Mouse (Mus musculus): ENCODE measurements around the gene Sostdc1. TPM values are rescaled to one million over a fixed set of nuclear protein-coding genes. Genes with fewer than 3 reads are reported as not detected.

The Sostdc1 gene
- 0.63 and 1.3 TPM in 2 replicates for polyA plus RNA-seq (2014; fragmentation: Nextera tagmentation; extraction: Ambion mirVana)

DNA sequence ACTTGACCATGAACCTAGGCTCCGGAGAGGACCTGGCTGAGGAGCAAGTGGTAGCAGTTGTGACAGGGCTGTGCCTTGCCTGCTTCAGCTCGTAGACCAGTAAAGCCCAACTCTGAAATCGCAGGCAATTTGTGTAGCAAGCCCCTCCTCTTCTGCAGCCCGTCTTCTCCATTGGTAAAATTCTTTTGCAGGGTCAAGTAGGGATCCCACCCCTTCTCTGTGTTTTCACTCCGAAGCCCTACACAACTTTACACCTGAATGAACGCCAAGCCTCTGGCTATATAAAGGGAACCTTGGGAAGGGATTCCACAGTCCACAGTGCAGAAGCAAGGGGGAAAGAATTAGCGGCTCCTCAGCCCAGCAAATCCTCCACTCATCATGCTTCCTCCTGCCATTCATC is at the start of gene Sostdc1:
Sostdc1 (plus strand) TSS at position 224 of the 400 bp plus-strand sequence.
- no peak for ATAC-seq (replicated peaks; ENCODE audit: low FRiP score)

DNA sequence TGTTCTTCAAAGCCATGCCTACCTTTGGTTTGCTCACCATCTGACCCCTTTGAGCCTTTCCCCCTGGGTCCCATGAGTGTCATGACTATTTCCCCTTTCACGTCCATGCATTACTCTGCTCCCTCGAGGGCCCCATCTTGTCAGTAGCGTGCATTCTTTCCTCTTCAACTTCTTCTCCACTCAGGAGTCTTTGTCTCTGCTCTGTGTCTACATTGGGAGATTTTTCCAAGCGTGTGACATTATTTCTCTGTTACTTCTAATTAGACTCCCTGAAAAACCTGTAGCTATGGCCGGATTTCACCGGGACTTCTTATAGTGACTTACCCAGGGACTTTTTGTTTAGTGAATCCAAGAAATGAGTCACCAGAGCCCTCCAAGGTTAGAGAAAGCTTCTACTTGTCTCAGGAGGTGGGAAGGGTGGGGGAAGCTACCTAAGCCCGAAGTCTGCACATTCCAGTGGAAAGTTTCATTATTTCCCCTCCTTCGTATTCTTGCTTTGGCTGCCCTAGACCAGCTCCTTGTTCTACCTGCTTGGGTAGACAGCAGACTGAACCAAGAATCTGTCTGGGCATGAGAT is 46.2 kb upstream of the Sostdc1 start:
- Histone ChIP-seq H3K4me3 (ENCODE audit: low read depth, low read length) (no peak overlapping the region), H3K27me3 (replicated peaks; ENCODE audit: control insufficient read depth, insufficient read depth, low read length) (no peaks in the 10 kb centered on the region), H3K4me1 (replicated peaks; ENCODE audit: control insufficient read depth, insufficient read depth, low read length) (no peaks in the 10 kb centered on the region), H3K4me2 (no peak overlapping the region), H3K36me3 (ENCODE audit: control insufficient read depth, insufficient read depth, low read length) (no peaks in the 10 kb centered on the region), H3K27ac (ENCODE audit: low read depth, low read length) (no peak overlapping the region), H3K9me3 (ENCODE audit: control insufficient read depth, low read length) (no peaks in the 10 kb centered on the region), H3K9ac (ENCODE audit: low read depth, low read length) (no peak overlapping the region)
- 79% methylated on average over 8 of the region's 8 CpGs for WGBS
- no peak for DNase-seq (ENCODE audit: low spot score)
- no peak for ATAC-seq (replicated peaks; ENCODE audit: low FRiP score)

More for the DNA sequence above, at the start of gene Sostdc1:
- Histone ChIP-seq H3K9ac (ENCODE audit: low read depth, low read length) (no peak within 1 kb of the TSS), H3K9me3 (ENCODE audit: control insufficient read depth, low read length) (no peaks in the 10 kb centered on the region), H3K27me3 (replicated peaks; ENCODE audit: control insufficient read depth, insufficient read depth, low read length) (no peaks in the 10 kb centered on the region), H3K4me3 (ENCODE audit: low read depth, low read length) (no peak within 1 kb of the TSS), H3K4me1 (replicated peaks; ENCODE audit: control insufficient read depth, insufficient read depth, low read length) (no peaks in the 10 kb centered on the region; the same call in 1 of the 2 replicates), H3K27ac (ENCODE audit: low read depth, low read length) (no peak within 1 kb of the TSS), H3K4me2 (peak within 1 kb of the TSS; percentile 6; the same call in 1 of the 2 replicates), H3K36me3 (ENCODE audit: control insufficient read depth, insufficient read depth, low read length) (no peaks in the 10 kb centered on the region)
- 30% methylated on average over 7 of the region's 7 CpGs for WGBS
- DNase-seq (ENCODE audit: low spot score): no peak

DNA sequence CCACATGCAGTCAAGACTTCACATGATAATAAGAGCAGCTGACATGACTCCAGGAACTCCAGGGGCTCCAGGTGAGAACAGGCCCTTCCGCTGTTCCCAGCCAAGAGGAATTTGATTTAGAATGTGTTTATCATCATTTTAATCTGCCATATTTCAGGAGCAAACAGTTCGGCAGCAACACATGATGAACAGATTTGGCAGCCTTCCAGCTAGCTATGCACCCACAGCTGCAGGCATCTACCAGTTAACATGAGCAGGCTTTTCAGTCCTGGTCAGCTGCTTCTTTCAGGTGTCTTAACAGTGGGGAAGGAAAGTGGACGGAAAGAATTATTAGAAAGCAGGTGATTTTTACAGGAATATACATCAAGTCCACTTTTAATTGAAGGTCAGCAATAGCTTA is 39.1 kb upstream of the Sostdc1 start:
- Histone ChIP-seq H3K4me1 (replicated peaks; ENCODE audit: control insufficient read depth, insufficient read depth, low read length) (no peaks in the 10 kb centered on the region), H3K27ac (ENCODE audit: low read depth, low read length) (no peak overlapping the region), H3K27me3 (replicated peaks; ENCODE audit: control insufficient read depth, insufficient read depth, low read length) (no peaks in the 10 kb centered on the region), H3K36me3 (ENCODE audit: control insufficient read depth, insufficient read depth, low read length) (no peaks in the 10 kb centered on the region), H3K4me3 (ENCODE audit: low read depth, low read length) (no peak overlapping the region), H3K9ac (ENCODE audit: low read depth, low read length) (no peak overlapping the region), H3K9me3 (ENCODE audit: control insufficient read depth, low read length) (no peaks in the 10 kb centered on the region), H3K4me2 (no peak overlapping the region)
- WGBS: 80% methylated on average over 3 of the region's 3 CpGs
- no peak for ATAC-seq (replicated peaks; ENCODE audit: low FRiP score)
- DNase-seq (ENCODE audit: low spot score): no peak

DNA sequence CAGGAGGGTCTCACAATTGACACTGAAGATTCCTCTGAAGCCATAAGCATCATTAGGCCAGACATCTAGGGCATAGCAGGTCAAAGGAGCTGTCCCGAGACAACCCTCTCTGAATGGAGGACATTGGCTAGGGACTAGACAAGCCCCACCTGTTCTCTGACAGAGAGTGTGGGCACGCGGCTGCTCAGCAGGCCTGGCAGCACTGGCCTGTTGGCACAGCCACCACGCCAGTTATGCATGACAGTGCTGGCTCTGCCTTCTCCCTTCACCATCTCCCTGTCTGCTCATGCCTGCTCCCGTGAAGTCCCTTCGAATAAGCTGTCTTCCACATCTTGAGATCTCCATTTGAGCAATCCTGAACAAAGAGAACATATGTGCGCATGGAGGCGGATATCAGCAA is 24.3 kb upstream of the Sostdc1 start:
- Histone ChIP-seq H3K9me3 (ENCODE audit: control insufficient read depth, low read length) (no peaks in the 10 kb centered on the region), H3K36me3 (ENCODE audit: control insufficient read depth, insufficient read depth, low read length) (no peaks in the 10 kb centered on the region), H3K4me2 (no peak overlapping the region), H3K27ac (ENCODE audit: low read depth, low read length) (no peak overlapping the region), H3K27me3 (replicated peaks; ENCODE audit: control insufficient read depth, insufficient read depth, low read length) (no peaks in the 10 kb centered on the region), H3K4me1 (replicated peaks; ENCODE audit: control insufficient read depth, insufficient read depth, low read length) (no peaks in the 10 kb centered on the region), H3K9ac (ENCODE audit: low read depth, low read length) (no peak overlapping the region), H3K4me3 (ENCODE audit: low read depth, low read length) (no peak overlapping the region)
- no peak for ATAC-seq (replicated peaks; ENCODE audit: low FRiP score)
- WGBS: 88% methylated on average over 8 of the region's 8 CpGs
- DNase-seq (ENCODE audit: low spot score): no peak

DNA sequence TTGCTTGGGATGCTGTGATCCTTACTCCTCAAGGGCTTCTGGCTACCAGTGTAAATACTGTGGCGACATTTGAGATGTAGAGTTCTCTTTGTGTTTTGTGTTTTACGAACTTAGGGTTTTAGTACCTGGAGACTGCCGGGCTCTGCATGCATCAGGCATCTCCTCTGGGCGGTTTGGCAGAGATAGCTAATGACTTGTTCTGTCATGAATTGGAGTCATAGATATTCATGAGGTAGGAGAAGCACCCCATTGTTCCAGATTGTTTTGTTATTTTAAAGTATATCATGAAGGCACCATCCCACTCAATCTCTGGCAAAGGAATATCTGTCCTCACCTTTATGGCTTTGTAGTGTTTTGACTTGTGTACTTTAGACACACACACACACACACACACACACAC is 23.5 kb upstream of the Sostdc1 start:
- no peaks in the 10 kb centered on the region for H3K9me3 ChIP-seq (ENCODE audit: control insufficient read depth, low read length)
- H3K27ac ChIP-seq (ENCODE audit: low read depth, low read length): no peak overlapping the region
- 79% methylated on average over 4 of the region's 4 CpGs for whole genome bisulfite sequencing
- H3K9ac ChIP-seq (ENCODE audit: low read depth, low read length): no peak overlapping the region
- no peak for DNase-seq (ENCODE audit: low spot score)
- no peak overlapping the region for H3K4me2 ChIP-seq
- H3K4me1 ChIP-seq (replicated peaks; ENCODE audit: control insufficient read depth, insufficient read depth, low read length): no peaks in the 10 kb centered on the region
- ATAC-seq (replicated peaks; ENCODE audit: low FRiP score): no peak
- no peak overlapping the region for H3K4me3 ChIP-seq (ENCODE audit: low read depth, low read length)
- H3K36me3 ChIP-seq (ENCODE audit: control insufficient read depth, insufficient read depth, low read length): no peaks in the 10 kb centered on the region
- H3K27me3 ChIP-seq (replicated peaks; ENCODE audit: control insufficient read depth, insufficient read depth, low read length): no peaks in the 10 kb centered on the region

DNA sequence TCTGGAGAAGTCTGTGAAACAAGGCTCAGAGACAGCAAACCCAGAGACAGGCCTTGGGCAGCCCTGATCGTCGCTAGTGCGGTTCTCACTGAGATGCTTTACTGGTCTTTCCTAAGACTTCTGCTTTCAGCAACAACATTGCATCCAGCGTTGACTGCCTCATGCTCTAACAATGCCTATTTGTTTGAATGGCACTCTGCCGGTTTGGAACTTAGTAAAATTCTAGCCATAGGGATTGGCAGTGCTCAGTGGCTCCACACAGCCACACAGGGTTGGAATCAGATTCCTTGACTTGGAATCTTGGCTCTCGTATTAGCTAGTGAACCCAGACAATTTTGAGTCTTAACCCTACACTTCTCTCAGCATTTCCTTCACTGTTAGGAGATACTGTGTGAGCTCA is 22.6 kb upstream of the Sostdc1 start:
- Histone ChIP-seq H3K36me3 (ENCODE audit: control insufficient read depth, insufficient read depth, low read length) (no peaks in the 10 kb centered on the region), H3K27me3 (replicated peaks; ENCODE audit: control insufficient read depth, insufficient read depth, low read length) (no peaks in the 10 kb centered on the region), H3K4me3 (ENCODE audit: low read depth, low read length) (no peak overlapping the region), H3K4me1 (replicated peaks; ENCODE audit: control insufficient read depth, insufficient read depth, low read length) (no peaks in the 10 kb centered on the region), H3K9ac (ENCODE audit: low read depth, low read length) (no peak overlapping the region), H3K4me2 (no peak overlapping the region), H3K27ac (ENCODE audit: low read depth, low read length) (no peak overlapping the region), H3K9me3 (ENCODE audit: control insufficient read depth, low read length) (no peaks in the 10 kb centered on the region)
- 86% methylated on average over 6 of the region's 6 CpGs for WGBS
- DNase-seq (ENCODE audit: low spot score) (no peak), ATAC-seq (replicated peaks; ENCODE audit: low FRiP score) (no peak)

DNA sequence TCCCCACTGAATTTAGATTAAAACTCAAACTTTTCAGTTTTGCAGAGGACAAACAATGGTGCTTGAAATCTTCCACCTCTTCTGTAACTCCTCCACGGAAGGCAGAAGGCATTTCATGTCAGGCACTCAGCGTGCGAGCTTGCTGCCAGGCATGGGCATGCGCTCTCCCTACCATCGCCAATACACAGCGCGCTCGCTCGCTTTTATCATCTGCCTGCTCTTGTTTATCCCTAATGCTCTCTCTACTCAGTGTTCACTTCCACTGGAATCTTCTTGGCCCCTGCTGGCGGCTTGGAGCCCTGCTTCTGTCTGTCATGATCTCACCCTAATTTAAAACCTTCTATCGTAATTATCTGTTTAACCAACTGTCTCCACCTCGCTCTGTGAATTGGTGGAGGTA is 11.6 kb upstream of the Sostdc1 start:
- DNase-seq (ENCODE audit: low spot score): no peak
- H3K27ac ChIP-seq (ENCODE audit: low read depth, low read length): no peak overlapping the region
- H3K9ac ChIP-seq (ENCODE audit: low read depth, low read length): no peak overlapping the region
- H3K4me3 ChIP-seq (ENCODE audit: low read depth, low read length): no peak overlapping the region
- 82% methylated on average over 12 of the region's 12 CpGs for WGBS
- H3K27me3 ChIP-seq (replicated peaks; ENCODE audit: control insufficient read depth, insufficient read depth, low read length): no peaks in the 10 kb centered on the region
- H3K9me3 ChIP-seq (ENCODE audit: control insufficient read depth, low read length): no peaks in the 10 kb centered on the region
- no peaks in the 10 kb centered on the region for H3K4me1 ChIP-seq (replicated peaks; ENCODE audit: control insufficient read depth, insufficient read depth, low read length)
- ATAC-seq (replicated peaks; ENCODE audit: low FRiP score): no peak
- no peak overlapping the region for H3K4me2 ChIP-seq
- no peaks in the 10 kb centered on the region for H3K36me3 ChIP-seq (ENCODE audit: control insufficient read depth, insufficient read depth, low read length)

DNA sequence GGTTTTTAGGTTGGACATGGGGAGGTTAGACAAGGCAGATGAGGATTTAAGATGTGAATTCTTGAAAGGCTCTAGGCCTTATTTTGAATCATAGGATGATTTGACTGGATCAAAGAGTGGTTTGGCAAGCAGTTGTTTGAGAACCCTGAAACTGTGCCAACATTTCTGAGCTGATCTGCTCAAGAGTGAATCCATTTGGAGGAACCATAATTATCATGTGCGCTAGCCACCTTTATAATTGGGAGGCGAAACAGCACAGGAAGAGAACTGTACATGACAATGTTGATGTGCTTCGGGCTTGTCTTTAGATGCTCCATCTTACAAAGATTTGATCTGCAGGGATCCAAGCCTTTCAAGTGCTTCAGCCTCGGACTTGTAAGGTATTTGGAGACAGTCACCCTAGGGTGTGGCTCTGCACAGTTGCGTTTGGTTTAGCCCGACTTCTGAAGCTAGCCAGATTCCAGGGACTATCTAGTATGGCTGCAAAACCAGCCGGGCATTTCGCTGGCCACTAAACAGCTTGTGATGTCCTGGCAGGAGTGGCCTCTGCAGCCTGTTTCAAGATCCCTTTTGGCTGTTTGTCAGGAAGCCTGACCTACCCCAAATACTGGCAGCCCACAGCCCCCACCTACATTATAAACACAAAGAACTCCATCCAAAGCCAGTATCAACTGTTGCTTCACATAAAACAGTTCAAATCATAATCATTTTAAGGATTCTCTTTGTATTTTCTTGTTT is 10.9 kb upstream of the Sostdc1 start:
- Histone ChIP-seq H3K36me3 (ENCODE audit: control insufficient read depth, insufficient read depth, low read length) (no peaks in the 10 kb centered on the region), H3K4me3 (ENCODE audit: low read depth, low read length) (no peak overlapping the region), H3K9me3 (ENCODE audit: control insufficient read depth, low read length) (no peaks in the 10 kb centered on the region), H3K27ac (ENCODE audit: low read depth, low read length) (no peak overlapping the region), H3K4me2 (no peak overlapping the region), H3K9ac (ENCODE audit: low read depth, low read length) (no peak overlapping the region), H3K27me3 (replicated peaks; ENCODE audit: control insufficient read depth, insufficient read depth, low read length) (no peaks in the 10 kb centered on the region), H3K4me1 (replicated peaks; ENCODE audit: control insufficient read depth, insufficient read depth, low read length) (no peaks in the 10 kb centered on the region)
- DNase-seq (ENCODE audit: low spot score) (no peak), ATAC-seq (replicated peaks; ENCODE audit: low FRiP score) (no peak)
- 77% methylated on average over 8 of the region's 8 CpGs for WGBS

Measured in liver, embryonic 11.5 days (tissue).